Mouse (Mus musculus) olfactory bulb, adult 2 months (tissue): ENCODE measurements around the gene Exoc2.

Experiments used
- CTCF ChIP-seq: fragments of 200-500 bp; IDR thresholded peaks from 2 replicates; pipeline ENCODE4 v1.5.1; 2012; ENCODE audit warnings: low read depth, mild to moderate bottlenecking, low read length, moderate library complexity; ENCODE audit not compliant: insufficient read depth
- POLR2A ChIP-seq: fragments of 200-500 bp; IDR thresholded peaks from 2 replicates; pipeline ENCODE4 v1.6.1; 2012; ENCODE audit warnings: mild to moderate bottlenecking, low read depth, low read length, moderate library complexity; ENCODE audit not compliant: insufficient read depth

- no peak for TF ChIP-seq POLR2A
- no peak for TF ChIP-seq CTCF
Measured at GRCm38 (mm10) chr13:30766636-30767476, 207.0 kb downstream of the Exoc2 start.
